Mouse (Mus musculus) neural tube, embryonic 15.5 days (tissue): ENCODE measurements around the gene Wwox. TPM values are rescaled to one million over a fixed set of nuclear protein-coding genes. Genes with fewer than 3 reads are reported as not detected.

Source experiments
- ATAC-seq: fragments of 200-750 bp; cut with Nextera tagmentation; 2 replicates; pipeline ENCODE4 v1.8.0; 2017; ENCODE audit warnings: mild to moderate bottlenecking, moderate TSS enrichment, moderate library complexity; ENCODE audit not compliant: low FRiP score
- H3K27ac ChIP-seq: fragments of 300-500 bp; sonication (generic); replicated peaks from 2 replicates; pipeline ENCODE4 v1.5.1; 2015; ENCODE audit warnings: mild to moderate bottlenecking, inconsistent platforms
- H3K27me3 ChIP-seq: fragments of 300-500 bp; sonication (generic); replicated peaks from 2 replicates; pipeline ENCODE4 v1.6.1; 2015; ENCODE audit warnings: inconsistent platforms
- H3K36me3 ChIP-seq: fragments of 300-500 bp; sonication (generic); 2 replicates; pipeline ENCODE4 v1.6.1; 2015; ENCODE audit warnings: inconsistent platforms
- H3K4me1 ChIP-seq: fragments of 300-500 bp; sonication (generic); 2 replicates; pipeline ENCODE4 v1.6.1; 2015; ENCODE audit warnings: inconsistent platforms
- H3K4me2 ChIP-seq: fragments of 300-500 bp; sonication (generic); 2 replicates; pipeline ENCODE4 v1.6.1; 2015; ENCODE audit warnings: inconsistent platforms, mild to moderate bottlenecking, moderate library complexity
- H3K4me3 ChIP-seq: fragments of 300-500 bp; sonication (generic); replicated peaks from 2 replicates; pipeline ENCODE4 v1.5.1; 2015; ENCODE audit warnings: mild to moderate bottlenecking, inconsistent platforms
- H3K9ac ChIP-seq: fragments of 300-500 bp; sonication (generic); replicated peaks from 2 replicates; pipeline ENCODE4 v1.6.1; 2015; ENCODE audit warnings: mild to moderate bottlenecking, inconsistent platforms
- H3K9me3 ChIP-seq: fragments of 300-500 bp; sonication (generic); replicated peaks from 2 replicates; pipeline ENCODE4 v1.6.1; 2016; ENCODE audit warnings: inconsistent platforms
- WGBS: fragments of 180-500 bp; shearing (Covaris S2); methylation state at CpG from one replicate; pipeline ENCODE4 v1.1.7; 2015; ENCODE audit warnings: mixed read lengths; 5-methylcytosine and 5-hydroxymethylcytosine counted together
- polyA plus RNA-seq: library from polyadenylated mRNA; unstranded; fragments of >200 nt; fragmentation: Nextera tagmentation; extraction: Ambion mirVana; gene quantifications from 2 replicates; pipeline ENCODE4 v1.2.1, GENCODE M21; 2015

The Wwox gene
- polyA plus RNA-seq, 1 experiment from 2014 or later, result 12.9 TPM

GRCm38 (mm10) chr8:115154096-115154495 lies 714.6 kb downstream of the Wwox start:
- WGBS, result 14% methylated on average over 10 of the region's 10 CpGs
- Histone ChIP-seq H3K9me3 (no peaks in the 10 kb centered on the region), H3K27me3 (peaks cover 12% of the 10 kb centered on the region; the same call in 1 of the 2 replicates), H3K4me1 (peaks cover 43% of the 10 kb centered on the region), H3K9ac (no peak overlapping the region), H3K36me3 (no peaks in the 10 kb centered on the region), H3K4me3 (no peak overlapping the region), H3K4me2 (peak overlapping the region; percentile 39), H3K27ac (peak overlapping the region; percentile 37; the same call in 1 of the 2 replicates)
- 0 out of 2 replicates have a peak, but pooled peaks have one; percentile 35 for ATAC-seq

GRCm38 (mm10) chr8:115156142-115156541 lies 716.7 kb downstream of the Wwox start:
- Histone ChIP-seq H3K27ac (no peak overlapping the region), H3K4me3 (no peak overlapping the region), H3K9me3 (no peaks in the 10 kb centered on the region), H3K9ac (no peak overlapping the region), H3K27me3 (peaks cover 12% of the 10 kb centered on the region), H3K4me1 (peaks cover 50% of the 10 kb centered on the region), H3K4me2 (no peak overlapping the region), H3K36me3 (no peaks in the 10 kb centered on the region)
- no peak for ATAC-seq
- 94% methylated on average over 8 of the region's 8 CpGs for whole genome bisulfite sequencing

GRCm38 (mm10) chr8:115157977-115158720 lies 718.7 kb downstream of the Wwox start:
- H3K36me3 ChIP-seq, result no peaks in the 10 kb centered on the region
- no peaks in the 10 kb centered on the region for H3K9me3 ChIP-seq
- no peak overlapping the region for H3K27ac ChIP-seq
- H3K4me1 ChIP-seq, result peaks cover 39% of the 10 kb centered on the region
- no peak overlapping the region for H3K4me3 ChIP-seq
- 32% methylated on average over 12 of the region's 12 CpGs for WGBS
- peaks cover 13% of the 10 kb centered on the region for H3K27me3 ChIP-seq
- H3K9ac ChIP-seq, result no peak overlapping the region
- ATAC-seq, result peak; percentile 63; the same call in 1 of the 2 replicates
- H3K4me2 ChIP-seq, result 0 out of 2 replicates have a peak overlapping the region, but pooled peaks have one; percentile 59

GRCm38 (mm10) chr8:115158721-115159111 lies 719.3 kb downstream of the Wwox start:
- H3K36me3 ChIP-seq, result no peaks in the 10 kb centered on the region
- H3K4me2 ChIP-seq, result peak overlapping the region; percentile 59
- H3K4me1 ChIP-seq, result peaks cover 36% of the 10 kb centered on the region
- H3K9me3 ChIP-seq, result no peaks in the 10 kb centered on the region
- H3K4me3 ChIP-seq, result peak overlapping the region; percentile 30
- peak; percentile 60; the same call in 1 of the 2 replicates for ATAC-seq
- no peak overlapping the region for H3K27ac ChIP-seq
- whole genome bisulfite sequencing, result 4% methylated on average over 8 of the region's 8 CpGs
- H3K27me3 ChIP-seq, result peaks cover 13% of the 10 kb centered on the region
- no peak overlapping the region for H3K9ac ChIP-seq

- Histone ChIP-seq H3K4me2 (peak overlapping the region; percentile 59), H3K4me3 (peak overlapping the region; percentile 30), H3K9me3 (no peaks in the 10 kb centered on the region), H3K27ac (no peak overlapping the region), H3K9ac (no peak overlapping the region), H3K27me3 (peaks cover 13% of the 10 kb centered on the region), H3K36me3 (no peaks in the 10 kb centered on the region), H3K4me1 (peaks cover 31% of the 10 kb centered on the region)
- ATAC-seq, result no peak
- WGBS, result 7% methylated on average over 18 of the region's 18 CpGs
These were observed 719.8 kb downstream of the Wwox start for GRCm38 (mm10) chr8:115159208-115159607.

GRCm38 (mm10) chr8:115159711-115160374 lies 720.4 kb downstream of the Wwox start:
- H3K36me3 ChIP-seq, result no peaks in the 10 kb centered on the region
- no peak overlapping the region for H3K27ac ChIP-seq
- H3K9me3 ChIP-seq, result no peaks in the 10 kb centered on the region
- H3K4me1 ChIP-seq, result peaks cover 29% of the 10 kb centered on the region
- no peak for ATAC-seq
- peak overlapping the region; percentile 30 for H3K4me3 ChIP-seq
- peaks cover 13% of the 10 kb centered on the region for H3K27me3 ChIP-seq
- H3K4me2 ChIP-seq, result peak overlapping the region; percentile 59
- 0 out of 2 replicates have a peak overlapping the region, but pooled peaks have one; percentile 5 for H3K9ac ChIP-seq
- 2% methylated on average over 22 of the region's 22 CpGs for WGBS

GRCm38 (mm10) chr8:115160407-115160806 lies 721.0 kb downstream of the Wwox start:
- 0 out of 2 replicates have a peak overlapping the region, but pooled peaks have one; percentile 5 for H3K9ac ChIP-seq
- no peaks in the 10 kb centered on the region for H3K36me3 ChIP-seq
- peak overlapping the region; percentile 30; the same call in 1 of the 2 replicates for H3K4me3 ChIP-seq
- peak overlapping the region; percentile 59 for H3K4me2 ChIP-seq
- H3K27me3 ChIP-seq, result peaks cover 13% of the 10 kb centered on the region
- no peaks in the 10 kb centered on the region for H3K9me3 ChIP-seq
- H3K4me1 ChIP-seq, result peaks cover 29% of the 10 kb centered on the region
- no peak overlapping the region for H3K27ac ChIP-seq
- WGBS, result 79% methylated on average over 5 of the region's 5 CpGs
- no peak for ATAC-seq

GRCm38 (mm10) chr8:115161520-115161919 lies 722.1 kb downstream of the Wwox start:
- Histone ChIP-seq H3K9me3 (no peaks in the 10 kb centered on the region), H3K27me3 (peaks cover 13% of the 10 kb centered on the region), H3K9ac (no peak overlapping the region), H3K27ac (no peak overlapping the region), H3K4me2 (no peak overlapping the region), H3K4me3 (no peak overlapping the region), H3K4me1 (peaks cover 29% of the 10 kb centered on the region), H3K36me3 (no peaks in the 10 kb centered on the region)
- no peak for ATAC-seq
- 60% methylated on average over 9 of the region's 9 CpGs for WGBS

GRCm38 (mm10) chr8:115164872-115165271 lies 725.4 kb downstream of the Wwox start:
- no peak overlapping the region for H3K4me3 ChIP-seq
- H3K27ac ChIP-seq, result no peak overlapping the region
- H3K9me3 ChIP-seq, result no peaks in the 10 kb centered on the region
- H3K36me3 ChIP-seq, result no peaks in the 10 kb centered on the region
- H3K27me3 ChIP-seq, result peaks cover 6% of the 10 kb centered on the region
- no peak overlapping the region for H3K9ac ChIP-seq
- peaks cover 7% of the 10 kb centered on the region for H3K4me1 ChIP-seq
- WGBS, result 20% methylated on average over 13 of the region's 13 CpGs
- peak overlapping the region; percentile 9; the same call in 1 of the 2 replicates for H3K4me2 ChIP-seq
- no peak for ATAC-seq

- no peak for ATAC-seq
- WGBS, result 13% methylated on average over 14 of the region's 14 CpGs
- Histone ChIP-seq H3K27me3 (no peaks in the 10 kb centered on the region), H3K4me2 (peak overlapping the region; percentile 36), H3K4me3 (no peak overlapping the region), H3K36me3 (no peaks in the 10 kb centered on the region), H3K4me1 (peaks cover 13% of the 10 kb centered on the region), H3K9ac (no peak overlapping the region), H3K9me3 (no peaks in the 10 kb centered on the region), H3K27ac (peak overlapping the region; percentile 33; the same call in 1 of the 2 replicates)
These were observed 734.2 kb downstream of the Wwox start for GRCm38 (mm10) chr8:115173634-115174081.

- H3K4me3 ChIP-seq, result no peak overlapping the region
- H3K9me3 ChIP-seq, result no peaks in the 10 kb centered on the region
- no peaks in the 10 kb centered on the region; the same call in 1 of the 2 replicates for H3K27me3 ChIP-seq
- H3K36me3 ChIP-seq, result no peaks in the 10 kb centered on the region
- no peak overlapping the region for H3K4me2 ChIP-seq
- 78% methylated on average over 6 of the region's 6 CpGs for WGBS
- H3K27ac ChIP-seq, result no peak overlapping the region
- ATAC-seq, result no peak
- no peaks in the 10 kb centered on the region for H3K4me1 ChIP-seq
- H3K9ac ChIP-seq, result no peak overlapping the region
These were observed 746.0 kb downstream of the Wwox start for GRCm38 (mm10) chr8:115185431-115185964.
